ENCODE assay signal across 8 mouse cellular contexts in genomic region chr10:127512813-127513212, GRCm38 (mm10). TPM values are rescaled to one million over a fixed set of nuclear protein-coding genes. Genes with fewer than 3 reads are reported as not detected.
A peak's percentile ranks its signal among the peaks of the same experiment; 100 is the strongest.
DNase-seq lines count a peak whose midpoint lies in the region; ATAC-seq and TF ChIP-seq lines count a peak whose summit lies in the region.

No protein-coding gene starts in this region.

- H3K36me3 ChIP-seq in embryonic facial prominence, embryonic 15.5 days, result peaks cover 4% of the 10 kb centered on the region; the same call in 1 of the 2 replicates
- H3K36me3 ChIP-seq in kidney, embryonic 14.5 days (ENCODE audit: control insufficient read depth, insufficient read depth, low read length), result peaks cover 5% of the 10 kb centered on the region
- 0 out of 2 replicates have a peak, but pooled peaks cover 8% of the 10 kb centered on the region for H3K36me3 ChIP-seq in limb, embryonic 14.5 days (ENCODE audit: control insufficient read depth, insufficient read depth, low read length)
- H3K36me3 ChIP-seq in midbrain, embryonic 16.5 days (ENCODE audit: control insufficient read depth, insufficient read depth, low read length), result peaks cover 1% of the 10 kb centered on the region; the same call in 1 of the 2 replicates
- peaks cover 6% of the 10 kb centered on the region for H3K36me3 ChIP-seq in spleen, adult 2 months (ENCODE audit: control insufficient read depth, insufficient read depth, low read length)

- TF ChIP-seq POLR2A in limb, embryonic 14.5 days (IDR thresholded peaks at IDR 0.05; ENCODE audit: borderline replicate concordance, extremely low read depth, insufficient read depth, insufficient read length), result no peak
- TF ChIP-seq POLR2A in spleen, adult 2 months (IDR thresholded peaks at IDR 0.05; ENCODE audit: low read depth, low read length), result no peak

- TF ChIP-seq CTCF in spleen, adult 2 months (IDR thresholded peaks at IDR 0.05; ENCODE audit: extremely low read depth, insufficient read depth, insufficient read length, insufficient replicate concordance), result peak; percentile 100

- peak overlapping the region; percentile 96 for H3K4me2 ChIP-seq in embryonic facial prominence, embryonic 15.5 days (replicated peaks)
- H3K4me2 ChIP-seq in kidney, embryonic 14.5 days (replicated peaks; ENCODE audit: low read depth, low read length), result peak overlapping the region; percentile 31
- peak overlapping the region; percentile 94 for H3K4me2 ChIP-seq in limb, embryonic 14.5 days (replicated peaks; ENCODE audit: low read depth, low read length, severe bottlenecking)
- peak overlapping the region; percentile 96 for H3K4me2 ChIP-seq in midbrain, embryonic 16.5 days (ENCODE audit: low read length)

- peak overlapping the region; percentile 58 for H3K27ac ChIP-seq in embryonic facial prominence, embryonic 15.5 days (replicated peaks)
- no peak overlapping the region for H3K27ac ChIP-seq in kidney, embryonic 14.5 days (ENCODE audit: low read depth, low read length)
- no peak overlapping the region for H3K27ac ChIP-seq in limb, embryonic 14.5 days (replicated peaks; ENCODE audit: low read depth, low read length)
- peak overlapping the region; percentile 99 for H3K27ac ChIP-seq in midbrain, embryonic 16.5 days (ENCODE audit: low read length)
- no peak overlapping the region for H3K27ac ChIP-seq in spleen, adult 2 months (ENCODE audit: insufficient read depth, low read length)

- H3K4me1 ChIP-seq in embryonic facial prominence, embryonic 15.5 days, result peaks cover 99% of the 10 kb centered on the region
- peaks cover 55% of the 10 kb centered on the region for H3K4me1 ChIP-seq in kidney, embryonic 14.5 days (ENCODE audit: control insufficient read depth, insufficient read depth, low read length)
- peaks cover 52% of the 10 kb centered on the region for H3K4me1 ChIP-seq in limb, embryonic 14.5 days (ENCODE audit: control insufficient read depth, insufficient read depth, low read length)
- H3K4me1 ChIP-seq in midbrain, embryonic 16.5 days (ENCODE audit: control insufficient read depth, insufficient read depth, low read length), result peaks cover 59% of the 10 kb centered on the region
- peaks cover 20% of the 10 kb centered on the region; the same call in 1 of the 2 replicates for H3K4me1 ChIP-seq in spleen, adult 2 months (ENCODE audit: control insufficient read depth, insufficient read depth, insufficient read length)

- H3K27me3 ChIP-seq in embryonic facial prominence, embryonic 15.5 days, result peaks cover 75% of the 10 kb centered on the region
- peaks cover 72% of the 10 kb centered on the region for H3K27me3 ChIP-seq in kidney, embryonic 14.5 days (ENCODE audit: control insufficient read depth, insufficient read depth, low read length)
- H3K27me3 ChIP-seq in limb, embryonic 14.5 days (ENCODE audit: control insufficient read depth, insufficient read depth, low read length), result peaks cover 67% of the 10 kb centered on the region
- peaks cover 6% of the 10 kb centered on the region for H3K27me3 ChIP-seq in midbrain, embryonic 16.5 days (ENCODE audit: control insufficient read depth, insufficient read depth, low read depth, low read length)
- peaks cover 16% of the 10 kb centered on the region for H3K27me3 ChIP-seq in spleen, adult 2 months (ENCODE audit: control insufficient read depth, insufficient read depth, low read length)

- H3K9ac ChIP-seq in embryonic facial prominence, embryonic 15.5 days, result no peak overlapping the region
- H3K9ac ChIP-seq in kidney, embryonic 14.5 days (ENCODE audit: low read depth, low read length), result no peak overlapping the region
- peak overlapping the region; percentile 31; the same call in 1 of the 2 replicates for H3K9ac ChIP-seq in limb, embryonic 14.5 days (ENCODE audit: low read depth, low read length, severe bottlenecking)
- H3K9ac ChIP-seq in midbrain, embryonic 16.5 days (ENCODE audit: low read depth, low read length), result peak overlapping the region; percentile 89

- H3K9me3 ChIP-seq in embryonic facial prominence, embryonic 15.5 days (replicated peaks), result no peaks in the 10 kb centered on the region
- H3K9me3 ChIP-seq in kidney, embryonic 14.5 days (ENCODE audit: control insufficient read depth, low read length), result no peaks in the 10 kb centered on the region
- no peaks in the 10 kb centered on the region for H3K9me3 ChIP-seq in limb, embryonic 14.5 days (ENCODE audit: control insufficient read depth, low read length)
- H3K9me3 ChIP-seq in midbrain, embryonic 16.5 days (replicated peaks; ENCODE audit: control insufficient read depth, low read length, poor library complexity, severe bottlenecking), result no peaks in the 10 kb centered on the region

- peak; percentile 92 for DNase-seq in 416B (ENCODE audit: low read depth)
- peak; percentile 94 to 95 for DNase-seq in adrenal gland, postnatal 36 days
- peak; percentile 82 to 94 for DNase-seq in heart, adult 9 months (ENCODE audit: low spot score in 2 of 2)
- DNase-seq in limb, embryonic 14.5 days (ENCODE audit: low spot score), result peak; percentile 87
- DNase-seq in spleen, adult 2 months (ENCODE audit: low read depth in 1 of 2, low spot score in 2 of 2), result peak; percentile 79 to 87

- peak; percentile 55 for ATAC-seq in embryonic facial prominence, embryonic 15.5 days (ENCODE audit: insufficient number of reproducible peaks, low FRiP score, low TSS enrichment, low read depth)
- ATAC-seq in kidney, embryonic 14.5 days (ENCODE audit: low FRiP score, low TSS enrichment), result peak; percentile 15
- ATAC-seq in limb, embryonic 14.5 days (ENCODE audit: low FRiP score, low read depth), result peak; percentile 57
- peak; percentile 37 for ATAC-seq in midbrain, embryonic 16.5 days

- peak overlapping the region; percentile 51 for H3K4me3 ChIP-seq in embryonic facial prominence, embryonic 15.5 days (replicated peaks)
- H3K4me3 ChIP-seq in kidney, embryonic 14.5 days (ENCODE audit: low read length), result peak overlapping the region; percentile 44; the same call in 1 of the 2 replicates
- peak overlapping the region; percentile 46 for H3K4me3 ChIP-seq in limb, embryonic 14.5 days (replicated peaks; ENCODE audit: low read length)
- peak overlapping the region; percentile 48 for H3K4me3 ChIP-seq in midbrain, embryonic 16.5 days (ENCODE audit: low read depth, low read length)
- H3K4me3 ChIP-seq in spleen, adult 2 months (ENCODE audit: extremely low read depth, insufficient read depth, insufficient read length), result peak overlapping the region; percentile 48

- under 1% methylated on average over 27 of the region's 27 CpGs for WGBS in embryonic facial prominence, embryonic 15.5 days
- under 1% methylated on average over 27 of the region's 27 CpGs for WGBS in kidney, embryonic 14.5 days
- under 1% methylated on average over 27 of the region's 27 CpGs for WGBS in limb, embryonic 14.5 days
- WGBS in midbrain, embryonic 16.5 days, result under 1% methylated on average over 27 of the region's 27 CpGs
- WGBS in spleen, adult 2 months, result under 1% methylated on average over 27 of the region's 27 CpGs

RNA-seq across cellular contexts. Expression of gene Ndufa4l2, which starts 2.0 kb away (rescaled TPM):
- total RNA-seq in adrenal gland, postnatal 36 days (2021), result 10 to 100 TPM; 29.7 to 45.6 TPM
- polyA plus RNA-seq in embryonic facial prominence, embryonic 15.5 days (2015; fragmentation: Nextera tagmentation; extraction: Ambion mirVana), result 272 and 311 TPM in 2 replicates
- polyA plus RNA-seq in kidney, embryonic 14.5 days (2014; fragmentation: Nextera tagmentation; extraction: Ambion mirVana), result 27.1 and 32.7 TPM in 2 replicates
- polyA plus RNA-seq in limb, embryonic 14.5 days (2012; rRNA removed), result 31.7 and 36.9 TPM in 2 replicates
- polyA plus RNA-seq in limb, embryonic 14.5 days (2014; fragmentation: Nextera tagmentation; extraction: Ambion mirVana), result 44.5 and 62.9 TPM in 2 replicates
- polyA plus RNA-seq in midbrain, embryonic 16.5 days (2015; fragmentation: Nextera tagmentation; extraction: Ambion mirVana), result 17.6 and 19.7 TPM in 2 replicates
- 6.9 and 12.2 TPM in 2 replicates for polyA plus RNA-seq in spleen, adult 2 months (2012; rRNA removed)

RNA-seq across cellular contexts. Expression of gene Shmt2, which starts 9.4 kb away (rescaled TPM):
- total RNA-seq in adrenal gland, postnatal 36 days (2021), result 10 to 100 TPM; 46.8 to 47.1 TPM
- 106 and 116 TPM in 2 replicates for polyA plus RNA-seq in embryonic facial prominence, embryonic 15.5 days (2015; fragmentation: Nextera tagmentation; extraction: Ambion mirVana)
- 68.9 and 99.8 TPM in 2 replicates for polyA plus RNA-seq in kidney, embryonic 14.5 days (2014; fragmentation: Nextera tagmentation; extraction: Ambion mirVana)
- 146 and 178 TPM in 2 replicates for polyA plus RNA-seq in limb, embryonic 14.5 days (2012; rRNA removed)
- polyA plus RNA-seq in limb, embryonic 14.5 days (2014; fragmentation: Nextera tagmentation; extraction: Ambion mirVana), result 89.4 and 94.6 TPM in 2 replicates
- polyA plus RNA-seq in midbrain, embryonic 16.5 days (2015; fragmentation: Nextera tagmentation; extraction: Ambion mirVana), result 45.0 and 45.6 TPM in 2 replicates
- 99.9 and 133 TPM in 2 replicates for polyA plus RNA-seq in spleen, adult 2 months (2012; rRNA removed)

RNA-seq across cellular contexts. Expression of gene Stac3, which starts 11.3 kb away (rescaled TPM):
- 1 to 10 TPM; 2.2 to 3.4 TPM for total RNA-seq in adrenal gland, postnatal 36 days (2021)
- polyA plus RNA-seq in embryonic facial prominence, embryonic 15.5 days (2015; fragmentation: Nextera tagmentation; extraction: Ambion mirVana), result 22.7 and 26.0 TPM in 2 replicates
- 0.39 and 0.50 TPM in 2 replicates for polyA plus RNA-seq in kidney, embryonic 14.5 days (2014; fragmentation: Nextera tagmentation; extraction: Ambion mirVana)
- 33.3 and 43.2 TPM in 2 replicates for polyA plus RNA-seq in limb, embryonic 14.5 days (2012; rRNA removed)
- polyA plus RNA-seq in limb, embryonic 14.5 days (2014; fragmentation: Nextera tagmentation; extraction: Ambion mirVana), result 2.0 and 4.4 TPM in 2 replicates
- polyA plus RNA-seq in midbrain, embryonic 16.5 days (2015; fragmentation: Nextera tagmentation; extraction: Ambion mirVana), result 1.3 and 2.1 TPM in 2 replicates
- polyA plus RNA-seq in spleen, adult 2 months (2012; rRNA removed), result 2.0 and 2.2 TPM in 2 replicates

RNA-seq across cellular contexts. Expression of gene Nxph4, which starts 21.5 kb away (rescaled TPM):
- 1 to 10 TPM; 5.0 to 6.3 TPM for total RNA-seq in adrenal gland, postnatal 36 days (2021)
- polyA plus RNA-seq in embryonic facial prominence, embryonic 15.5 days (2015; fragmentation: Nextera tagmentation; extraction: Ambion mirVana), result 8.0 and 9.2 TPM in 2 replicates
- 0.49 and 1.2 TPM in 2 replicates for polyA plus RNA-seq in kidney, embryonic 14.5 days (2014; fragmentation: Nextera tagmentation; extraction: Ambion mirVana)
- 7.2 and 9.6 TPM in 2 replicates for polyA plus RNA-seq in limb, embryonic 14.5 days (2012; rRNA removed)
- 17.5 and 19.9 TPM in 2 replicates for polyA plus RNA-seq in limb, embryonic 14.5 days (2014; fragmentation: Nextera tagmentation; extraction: Ambion mirVana)
- polyA plus RNA-seq in midbrain, embryonic 16.5 days (2015; fragmentation: Nextera tagmentation; extraction: Ambion mirVana), result 62.1 and 66.7 TPM in 2 replicates
- polyA plus RNA-seq in spleen, adult 2 months (2012; rRNA removed), result not detected in 2 replicates

Comparison
In these comparisons a context has a peak if more than half of its experiments do, and no peak if none do; other contexts are left out.
1. H3K27ac ChIP-seq: peak in embryonic facial prominence, embryonic 15.5 days (single experiment) and midbrain, embryonic 16.5 days (single experiment); none in kidney, embryonic 14.5 days (single experiment), limb, embryonic 14.5 days (single experiment) and spleen, adult 2 months (single experiment).
2. H3K4me2 ChIP-seq: peak in every context shown above with its lines; median percentile 96 in embryonic facial prominence, embryonic 15.5 days; 96 in midbrain, embryonic 16.5 days; 94 in limb, embryonic 14.5 days; 31 in kidney, embryonic 14.5 days.
3. H3K9ac ChIP-seq: peak in limb, embryonic 14.5 days (single experiment) and midbrain, embryonic 16.5 days (single experiment); none in embryonic facial prominence, embryonic 15.5 days (single experiment) and kidney, embryonic 14.5 days (single experiment).
4. Peak in every context shown above with its lines, with median percentiles within 50 percentile points of each other: DNase-seq, ATAC-seq and H3K4me3 ChIP-seq.